Mouse (Mus musculus) E14TG2a.4 (cell line): ENCODE measurements around the gene Zfc3h1.

Experiments used
- H3K27me3 ChIP-seq: 2 replicates; pipeline ENCODE4 v1.6.1; 2014; ENCODE audit warnings: low read length, control low read depth; ENCODE audit not compliant: insufficient read depth
- H3K36me3 ChIP-seq: 2 replicates; pipeline ENCODE4 v1.6.1; 2014; ENCODE audit warnings: low read length, control low read depth; ENCODE audit not compliant: insufficient read depth
- H3K4me1 ChIP-seq: replicated peaks from 2 replicates; pipeline ENCODE4 v1.6.1; 2014; ENCODE audit warnings: low read depth, low read length, control low read depth
- H3K4me3 ChIP-seq: replicated peaks from 2 replicates; pipeline ENCODE4 v1.5.1; 2014; ENCODE audit warnings: mild to moderate bottlenecking, low read length
- H3K9me3 ChIP-seq: 2 replicates; pipeline ENCODE4 v1.6.1; 2014; ENCODE audit warnings: low read length, control low read depth
- CTCF ChIP-seq: conservative IDR thresholded peaks from 2 replicates; pipeline ENCODE4 v1.5.1; 2014; ENCODE audit warnings: low read length
- NANOG ChIP-seq: IDR thresholded peaks from 2 replicates; pipeline ENCODE4 v1.6.1; 2014; ENCODE audit warnings: borderline replicate concordance, low read length, mixed read lengths
- POU5F1 ChIP-seq: IDR thresholded peaks from 2 replicates; pipeline ENCODE4 v1.6.1; 2014; ENCODE audit warnings: low read length, borderline replicate concordance

Gene Zfc3h1

GRCm38 (mm10) chr10:115406393-115406792 is 21.6 kb downstream of the Zfc3h1 start:
- Histone ChIP-seq H3K9me3 (no peaks in the 10 kb centered on the region), H3K4me3 (no peak overlapping the region), H3K36me3 (peaks cover 87% of the 10 kb centered on the region), H3K27me3 (no peaks in the 10 kb centered on the region), H3K4me1 (no peaks in the 10 kb centered on the region)
- TF ChIP-seq CTCF = peak; percentile 73
- no peak for TF ChIP-seq POU5F1

- Histone ChIP-seq H3K36me3 (peaks cover 96% of the 10 kb centered on the region), H3K27me3 (no peaks in the 10 kb centered on the region), H3K4me3 (no peak overlapping the region), H3K9me3 (no peaks in the 10 kb centered on the region), H3K4me1 (no peaks in the 10 kb centered on the region)
- no peak for TF ChIP-seq POU5F1
These were observed 28.7 kb downstream of the Zfc3h1 start for GRCm38 (mm10) chr10:115413496-115413895.

GRCm38 (mm10) chr10:115414056-115414455 is 29.3 kb downstream of the Zfc3h1 start:
- Histone ChIP-seq H3K27me3 (no peaks in the 10 kb centered on the region), H3K36me3 (peaks cover 96% of the 10 kb centered on the region), H3K9me3 (no peaks in the 10 kb centered on the region), H3K4me1 (no peaks in the 10 kb centered on the region), H3K4me3 (no peak overlapping the region)
- no peak for TF ChIP-seq POU5F1

- TF ChIP-seq NANOG (peak; percentile 76), POU5F1 (no peak), CTCF (no peak)
- Histone ChIP-seq H3K4me3 (no peak overlapping the region), H3K27me3 (no peaks in the 10 kb centered on the region), H3K36me3 (peaks cover 82% of the 10 kb centered on the region), H3K4me1 (peaks cover 13% of the 10 kb centered on the region), H3K9me3 (no peaks in the 10 kb centered on the region)
These were observed 37.2 kb downstream of the Zfc3h1 start for GRCm38 (mm10) chr10:115421976-115422375.

GRCm38 (mm10) chr10:115425351-115425750 is 40.6 kb downstream of the Zfc3h1 start:
- Histone ChIP-seq H3K4me3 (no peak overlapping the region), H3K36me3 (peaks cover 80% of the 10 kb centered on the region), H3K9me3 (no peaks in the 10 kb centered on the region), H3K27me3 (no peaks in the 10 kb centered on the region), H3K4me1 (peaks cover 13% of the 10 kb centered on the region)
- TF ChIP-seq POU5F1 (no peak), NANOG (no peak), CTCF (no peak)

GRCm38 (mm10) chr10:115437286-115437685 is 52.5 kb downstream of the Zfc3h1 start:
- Histone ChIP-seq H3K4me3 (no peak overlapping the region), H3K4me1 (no peaks in the 10 kb centered on the region), H3K27me3 (peaks cover 3% of the 10 kb centered on the region; the same call in 1 of the 2 replicates), H3K9me3 (no peaks in the 10 kb centered on the region), H3K36me3 (peaks cover 28% of the 10 kb centered on the region)
- TF ChIP-seq NANOG = no peak
- no peak for TF ChIP-seq CTCF
- no peak for TF ChIP-seq POU5F1

- TF ChIP-seq POU5F1 = no peak
- no peak for TF ChIP-seq NANOG
- TF ChIP-seq CTCF = no peak
- Histone ChIP-seq H3K27me3 (peaks cover 31% of the 10 kb centered on the region), H3K4me3 (no peak overlapping the region), H3K4me1 (peaks cover 7% of the 10 kb centered on the region; the same call in 1 of the 2 replicates), H3K36me3 (no peaks in the 10 kb centered on the region), H3K9me3 (no peaks in the 10 kb centered on the region)
These were observed 63.9 kb downstream of the Zfc3h1 start for GRCm38 (mm10) chr10:115448614-115449013.

- no peak for TF ChIP-seq CTCF
- TF ChIP-seq POU5F1 = no peak
- no peak for TF ChIP-seq NANOG
- peaks cover 37% of the 10 kb centered on the region for H3K27me3 ChIP-seq
- no peaks in the 10 kb centered on the region for H3K9me3 ChIP-seq
- no peaks in the 10 kb centered on the region for H3K36me3 ChIP-seq
- H3K4me1 ChIP-seq = peaks cover 7% of the 10 kb centered on the region; the same call in 1 of the 2 replicates
- no peak overlapping the region for H3K4me3 ChIP-seq
These were observed 72.7 kb downstream of the Zfc3h1 start for GRCm38 (mm10) chr10:115457368-115458021.

- Histone ChIP-seq H3K9me3 (no peaks in the 10 kb centered on the region), H3K4me3 (no peak overlapping the region), H3K4me1 (no peaks in the 10 kb centered on the region), H3K36me3 (no peaks in the 10 kb centered on the region), H3K27me3 (peaks cover 51% of the 10 kb centered on the region)
- TF ChIP-seq NANOG = no peak
- no peak for TF ChIP-seq CTCF
- no peak for TF ChIP-seq POU5F1
These were observed 77.9 kb downstream of the Zfc3h1 start for GRCm38 (mm10) chr10:115462646-115463045.
